Mouse (Mus musculus): ENCODE data around the gene Tnfrsf4. TPM values are rescaled to one million over a fixed set of nuclear protein-coding genes. Genes with fewer than 3 reads are reported as not detected.

Tnfrsf4 gene
- polyA plus RNA-seq, 1 experiment from 2014 or later, result 0.39 TPM

MicroRNAs encoded within 50 kb of the gene (microRNA counts, 519-probe panel; counts per million panel counts)
- microRNA mmu-miR-200a, result 2,904 counts per million, percentile 76 among the panel's probes with 10 or more counts
- 3,408 counts per million, percentile 90 among the panel's probes with 10 or more counts for microRNA mmu-miR-200b
- microRNA mmu-miR-429, result 3,762 counts per million, percentile 94 among the panel's probes with 10 or more counts

Small RNA genes within 50 kb of the gene (microRNA-seq; reads per million reads assigned to microRNA genes)
- gene Mir200a (1,040 reads per million, percentile 76 among the genes with 10 or more reads in this experiment), gene Mir200b (6,240 reads per million, percentile 92 among the genes with 10 or more reads in this experiment), gene Mir429 (15,818 reads per million, percentile 97 among the genes with 10 or more reads in this experiment)

Other genes starting within 250 kb of the Tnfrsf4 start
- 10.5 and 11.0 TPM in 2 replicates for gene Vwa1, start 239.1 kb upstream of the Tnfrsf4 start, polyA plus RNA-seq (2015; fragmentation: Nextera tagmentation; extraction: Ambion mirVana)
- gene Tmem88b, start 228.0 kb upstream of the Tnfrsf4 start, polyA plus RNA-seq (2015; fragmentation: Nextera tagmentation; extraction: Ambion mirVana), result 0.16 and 0.26 TPM in 2 replicates
- 0.20 TPM in 1 of 2 replicates, not detected in the other for gene Ankrd65, start 223.4 kb upstream of the Tnfrsf4 start, polyA plus RNA-seq (2015; fragmentation: Nextera tagmentation; extraction: Ambion mirVana)
- 193 and 228 TPM in 2 replicates for gene Mrpl20, start 211.0 kb upstream of the Tnfrsf4 start, polyA plus RNA-seq (2015; fragmentation: Nextera tagmentation; extraction: Ambion mirVana)
- gene Ccnl2, start 201.4 kb upstream of the Tnfrsf4 start, polyA plus RNA-seq (2015; fragmentation: Nextera tagmentation; extraction: Ambion mirVana), result 152 and 169 TPM in 2 replicates
- 143 and 146 TPM in 2 replicates for gene Aurkaip1, start 182.6 kb upstream of the Tnfrsf4 start, polyA plus RNA-seq (2015; fragmentation: Nextera tagmentation; extraction: Ambion mirVana)
- gene Mxra8, start 174.2 kb upstream of the Tnfrsf4 start, polyA plus RNA-seq (2015; fragmentation: Nextera tagmentation; extraction: Ambion mirVana), result 194 and 223 TPM in 2 replicates
- 14.0 and 14.7 TPM in 2 replicates for gene Dvl1, start 166.4 kb upstream of the Tnfrsf4 start, polyA plus RNA-seq (2015; fragmentation: Nextera tagmentation; extraction: Ambion mirVana)
- gene Tas1r3, start 150.5 kb upstream of the Tnfrsf4 start, polyA plus RNA-seq (2015; fragmentation: Nextera tagmentation; extraction: Ambion mirVana), result 0.34 and 0.36 TPM in 2 replicates
- gene Cptp, start 144.4 kb upstream of the Tnfrsf4 start, polyA plus RNA-seq (2015; fragmentation: Nextera tagmentation; extraction: Ambion mirVana), result 14.5 and 15.2 TPM in 2 replicates
- 77.7 and 80.5 TPM in 2 replicates for gene Ints11, start 144.3 kb upstream of the Tnfrsf4 start, polyA plus RNA-seq (2015; fragmentation: Nextera tagmentation; extraction: Ambion mirVana)
- gene Pusl1, start 122.1 kb upstream of the Tnfrsf4 start, polyA plus RNA-seq (2015; fragmentation: Nextera tagmentation; extraction: Ambion mirVana), result 42.9 and 44.9 TPM in 2 replicates
- 15.1 and 17.7 TPM in 2 replicates for gene Acap3, start 122.0 kb upstream of the Tnfrsf4 start, polyA plus RNA-seq (2015; fragmentation: Nextera tagmentation; extraction: Ambion mirVana)
- 106 and 107 TPM in 2 replicates for gene Ube2j2, start 70.0 kb upstream of the Tnfrsf4 start, polyA plus RNA-seq (2015; fragmentation: Nextera tagmentation; extraction: Ambion mirVana)
- 39.3 and 45.0 TPM in 2 replicates for gene C1qtnf12, start 51.5 kb upstream of the Tnfrsf4 start, polyA plus RNA-seq (2015; fragmentation: Nextera tagmentation; extraction: Ambion mirVana)
- 16.4 and 17.0 TPM in 2 replicates for gene B3galt6, start 21.2 kb upstream of the Tnfrsf4 start, polyA plus RNA-seq (2015; fragmentation: Nextera tagmentation; extraction: Ambion mirVana)
- 156 and 162 TPM in 2 replicates for gene Sdf4, start 21.0 kb upstream of the Tnfrsf4 start, polyA plus RNA-seq (2015; fragmentation: Nextera tagmentation; extraction: Ambion mirVana)
- gene Tnfrsf18, start 12.3 kb downstream of the Tnfrsf4 start, polyA plus RNA-seq (2015; fragmentation: Nextera tagmentation; extraction: Ambion mirVana), result 1.6 and 2.7 TPM in 2 replicates
- gene Ttll10, start 45.6 kb downstream of the Tnfrsf4 start, polyA plus RNA-seq (2015; fragmentation: Nextera tagmentation; extraction: Ambion mirVana), result 2.9 TPM in 2 replicates
- gene 9430015G10Rik, start 96.1 kb downstream of the Tnfrsf4 start, polyA plus RNA-seq (2015; fragmentation: Nextera tagmentation; extraction: Ambion mirVana), result 40.2 and 43.4 TPM in 2 replicates
- gene Rnf223, start 116.7 kb downstream of the Tnfrsf4 start, polyA plus RNA-seq (2015; fragmentation: Nextera tagmentation; extraction: Ambion mirVana), result 0.15 and 0.29 TPM in 2 replicates
- gene Agrn, start 183.6 kb downstream of the Tnfrsf4 start, polyA plus RNA-seq (2015; fragmentation: Nextera tagmentation; extraction: Ambion mirVana), result 75.6 and 77.0 TPM in 2 replicates
- 2.1 and 3.1 TPM in 2 replicates for gene Isg15, start 187.0 kb downstream of the Tnfrsf4 start, polyA plus RNA-seq (2015; fragmentation: Nextera tagmentation; extraction: Ambion mirVana)
- gene AW011738, start 189.5 kb downstream of the Tnfrsf4 start, polyA plus RNA-seq (2015; fragmentation: Nextera tagmentation; extraction: Ambion mirVana), result 2.7 and 3.5 TPM in 2 replicates
- gene Perm1, start 202.0 kb downstream of the Tnfrsf4 start, polyA plus RNA-seq (2015; fragmentation: Nextera tagmentation; extraction: Ambion mirVana), result 0.49 and 0.55 TPM in 2 replicates
- gene Plekhn1, start 221.0 kb downstream of the Tnfrsf4 start, polyA plus RNA-seq (2015; fragmentation: Nextera tagmentation; extraction: Ambion mirVana), result 19.0 and 21.1 TPM in 2 replicates
- gene Noc2l, start 222.2 kb downstream of the Tnfrsf4 start, polyA plus RNA-seq (2015; fragmentation: Nextera tagmentation; extraction: Ambion mirVana), result 67.3 and 69.2 TPM in 2 replicates
- 0.30 and 0.34 TPM in 2 replicates for gene Samd11, start 241.8 kb downstream of the Tnfrsf4 start, polyA plus RNA-seq (2015; fragmentation: Nextera tagmentation; extraction: Ambion mirVana)

All from lung, embryonic 15.5 days (tissue).